Comparison of ENCODE assay signal across 23 mouse cellular contexts in genomic region chr15:85750115-85750514, GRCm38 (mm10). TPM values are rescaled to one million over a fixed set of nuclear protein-coding genes. Genes with fewer than 3 reads are reported as not detected.
"Had no signal": no experiment of that assay in that cellular context is flagged by ENCODE, and none has a peak within 500 bp of the region (broad histone marks: within the 10 kb centered on the region; RNA-seq: fewer than 3 reads in every experiment).

No protein-coding gene starts in this region.

- H3K27me3 ChIP-seq: heart, embryonic 15.5 days; hindbrain, embryonic 15.5 days; limb, embryonic 13.5 days; limb, embryonic 15.5 days had no signal

- H3K4me3 ChIP-seq: heart, adult 2 months; heart, embryonic 13.5 days; heart, embryonic 15.5 days; hindbrain, embryonic 13.5 days; hindbrain, embryonic 15.5 days; limb, embryonic 13.5 days; limb, embryonic 15.5 days had no signal

- H3K9me3 ChIP-seq: heart, embryonic 13.5 days; heart, embryonic 15.5 days; limb, embryonic 15.5 days had no signal

- H3K4me1 ChIP-seq: heart, embryonic 13.5 days; hindbrain, embryonic 13.5 days; hindbrain, embryonic 15.5 days; limb, embryonic 13.5 days; limb, embryonic 15.5 days had no signal

- H3K36me3 ChIP-seq: heart, embryonic 13.5 days; heart, embryonic 15.5 days; hindbrain, embryonic 13.5 days; hindbrain, embryonic 15.5 days; limb, embryonic 13.5 days; limb, embryonic 15.5 days had no signal

- ATAC-seq: forebrain, postnatal 0 days; hindbrain, postnatal 0 days; intestine, embryonic 16.5 days had no signal

- H3K9ac ChIP-seq: forebrain, postnatal 0 days; heart, embryonic 13.5 days; heart, embryonic 15.5 days; hindbrain, embryonic 13.5 days; hindbrain, embryonic 15.5 days; limb, embryonic 13.5 days; limb, embryonic 15.5 days; liver, embryonic 14.5 days had no signal

- DNase-seq: forebrain, postnatal 0 days; gastrocnemius, postnatal 14 days; gastrocnemius, postnatal 36 days; heart, adult 2 months; heart, postnatal 14 days; heart, postnatal 36 days; layer of hippocampus, adult 9-11 months; layer of hippocampus, postnatal 36 days; left cerebral cortex, postnatal 4 days; lung, adult 18-20 months had no signal

- H3K27ac ChIP-seq: heart, adult 2 months; heart, embryonic 13.5 days; heart, embryonic 15.5 days; hindbrain, embryonic 13.5 days; hindbrain, embryonic 15.5 days; hindbrain, postnatal 0 days; kidney, postnatal 0 days; limb, embryonic 13.5 days; limb, embryonic 15.5 days; liver, embryonic 14.5 days had no signal

- H3K4me2 ChIP-seq: heart, embryonic 11.5 days; heart, embryonic 13.5 days; heart, embryonic 15.5 days; hindbrain, embryonic 13.5 days; hindbrain, embryonic 15.5 days; limb, embryonic 13.5 days; limb, embryonic 15.5 days; liver, embryonic 11.5 days had no signal

RNA-seq across cellular contexts. Expression of gene Ppara, which starts 15.3 kb away (rescaled TPM):
- total RNA-seq: hematopoietic stem cell, adult 5-6 weeks had no signal
